Mouse (Mus musculus): ENCODE results near the gene Gtpbp3.
"Not testable (repeated sequence)": the region's sequence is repeated elsewhere in the genome, so short reads cannot be mapped to it uniquely, and the experiment has no call there.

Gtpbp3 gene

GRCm38 (mm10) chr8:71498816-71499690, 11.2 kb downstream of the Gtpbp3 start:
- peak; percentile 49 for DNase-seq

GRCm38 (mm10) chr8:71504349-71504748, 16.4 kb downstream of the Gtpbp3 start:
- DNase-seq, result no peak

GRCm38 (mm10) chr8:71505326-71505725, 17.4 kb downstream of the Gtpbp3 start:
- DNase-seq, result no peak

- DNase-seq, result no peak
Observed at GRCm38 (mm10) chr8:71505979-71506378, 18.1 kb downstream of the Gtpbp3 start.

DNA sequence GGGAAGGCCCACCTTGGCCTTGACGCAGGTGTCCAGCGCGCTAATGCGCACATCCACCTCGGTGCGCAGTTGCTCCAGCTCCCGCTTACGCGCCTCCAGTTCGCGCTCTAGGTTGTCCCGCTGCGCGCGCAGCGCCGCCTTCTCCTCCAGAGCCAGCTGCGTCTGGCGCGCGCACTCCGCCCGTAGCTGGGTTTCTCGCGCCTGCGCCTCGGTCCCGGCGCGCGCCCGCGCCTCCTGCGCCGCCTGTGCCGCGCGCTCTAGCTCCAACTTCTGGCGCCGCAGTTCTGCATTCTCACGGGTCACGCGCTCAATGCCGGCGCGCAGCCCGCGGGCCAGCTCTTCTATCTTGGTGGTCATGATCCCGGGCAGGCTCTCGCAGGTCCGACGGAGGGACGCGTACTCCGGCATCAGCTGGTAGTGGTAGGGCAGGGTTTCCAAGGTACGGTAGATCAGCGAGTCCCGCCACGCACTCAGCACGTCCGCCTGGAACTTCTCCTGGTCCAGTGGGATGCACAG, 19.7 kb downstream of the Gtpbp3 start:
- DNase-seq, result peak; percentile 74

DNA sequence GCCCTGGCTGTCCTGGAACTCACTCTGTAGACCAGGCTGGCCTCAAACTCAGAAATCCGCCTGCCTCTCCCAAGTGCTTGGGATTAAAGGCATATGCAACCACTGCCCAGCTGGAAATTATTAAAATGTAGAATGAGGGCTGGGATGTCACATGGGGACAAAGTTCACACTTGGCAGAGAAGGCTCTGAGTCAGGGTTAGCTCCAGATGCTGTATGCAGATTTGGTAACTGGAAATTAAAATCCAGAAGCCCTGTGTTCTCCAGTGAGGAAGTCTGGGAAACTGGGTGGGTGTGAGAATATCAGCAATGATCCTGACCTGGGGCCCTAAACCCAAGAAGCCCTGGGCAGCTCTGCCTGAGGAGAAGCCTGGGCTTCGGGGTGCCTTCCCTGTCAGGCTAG, 21.4 kb downstream of the Gtpbp3 start:
- no peak for DNase-seq

- peak; percentile 51 for DNase-seq
Observed at GRCm38 (mm10) chr8:71511644-71512043, 23.7 kb downstream of the Gtpbp3 start, which contains the start of gene Plvap. Gene Plvap (minus strand): TSS chr8:71511752.

DNA sequence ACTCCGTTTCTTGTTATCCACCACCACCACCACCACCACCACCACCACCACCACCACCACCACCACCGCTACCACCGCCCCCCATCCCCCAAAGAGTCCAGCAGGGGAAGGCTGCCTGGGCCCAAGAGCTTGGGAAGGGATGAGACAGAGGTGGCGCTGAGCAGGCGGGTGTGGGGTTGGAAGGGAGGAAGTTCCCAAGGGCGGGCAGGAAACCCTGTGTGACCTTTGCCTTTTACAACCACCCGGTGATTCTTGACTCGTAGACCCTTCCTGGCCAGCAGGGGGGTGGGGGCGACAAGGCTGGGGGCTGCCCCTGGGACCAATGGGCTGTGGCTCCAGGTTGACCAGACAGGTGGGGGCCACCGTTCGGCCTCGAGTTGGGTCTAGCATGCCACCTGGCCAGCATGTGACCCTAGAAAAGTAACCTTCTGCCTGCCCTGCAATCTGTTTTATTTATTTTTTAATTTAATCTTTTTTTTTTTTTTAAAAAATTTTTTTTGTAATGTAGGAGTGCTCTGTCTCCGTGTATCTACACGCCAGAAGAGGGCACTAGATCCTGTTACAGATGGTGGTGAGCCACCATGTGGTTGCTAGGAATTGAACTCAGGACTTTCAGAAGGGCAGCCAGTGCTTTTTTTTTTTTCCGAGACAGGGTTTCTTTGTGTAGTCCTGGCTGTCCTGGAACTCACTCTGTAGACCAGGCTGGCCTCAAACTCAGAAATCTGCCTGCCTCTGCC, 25.3 kb downstream of the Gtpbp3 start:
- peak; percentile 47 for DNase-seq

DNA sequence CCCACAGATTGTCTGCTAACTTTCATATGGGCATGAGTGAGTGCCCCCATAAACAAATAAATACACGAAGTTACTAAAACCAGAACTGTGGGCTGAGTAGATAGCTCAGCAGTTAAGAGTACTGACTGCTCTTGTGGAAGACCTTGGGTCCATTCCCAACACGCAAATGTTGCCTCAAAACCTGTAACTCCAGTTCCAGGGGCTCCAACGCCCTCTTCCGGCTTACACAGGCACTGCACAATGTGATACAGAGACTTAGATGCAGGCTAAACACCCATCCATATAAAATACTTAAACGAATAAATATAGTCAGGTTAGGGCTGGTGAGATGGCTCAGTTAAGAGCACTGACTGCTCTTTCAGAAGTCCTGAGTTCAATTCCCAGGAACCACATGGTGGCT, 27.1 kb downstream of the Gtpbp3 start:
- DNase-seq, result no peak

GRCm38 (mm10) chr8:71516786-71517185, 28.9 kb downstream of the Gtpbp3 start:
- no peak for DNase-seq

DNA sequence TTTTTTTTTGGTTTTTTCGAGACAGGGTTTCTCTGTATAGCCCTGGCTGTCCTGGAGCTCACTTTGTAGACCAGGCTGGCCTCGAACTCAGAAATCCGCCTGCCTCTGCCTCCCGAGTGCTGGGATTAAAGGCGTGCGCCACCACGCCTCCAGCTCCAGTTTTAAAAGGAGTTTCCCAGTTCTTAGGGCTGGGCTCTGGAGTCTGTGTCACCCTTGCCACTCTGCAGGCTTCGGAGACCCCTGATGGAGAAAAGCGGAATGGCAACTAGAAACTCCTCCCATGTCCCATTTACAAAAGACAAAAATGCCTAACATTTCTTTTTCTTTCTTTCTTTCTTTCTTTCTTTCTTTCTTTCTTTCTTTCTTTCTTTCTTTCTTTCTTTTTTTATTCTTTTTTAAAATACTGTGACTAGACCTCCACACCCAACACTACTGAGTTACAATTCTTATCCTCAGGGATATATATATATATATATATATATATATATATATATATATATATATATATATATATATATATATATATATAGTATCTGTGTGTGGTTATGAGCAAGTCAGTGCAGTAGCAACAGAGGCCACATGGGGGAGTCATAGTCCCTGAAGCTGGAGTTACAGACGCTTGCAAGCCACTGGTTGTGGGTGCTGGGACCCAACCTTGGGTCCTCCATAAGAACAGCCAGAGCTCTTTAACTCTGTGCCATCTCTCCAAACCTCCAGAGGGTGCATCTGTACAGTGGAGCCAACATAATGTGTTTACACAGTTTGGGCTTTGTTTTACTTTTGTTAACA, 31.3 kb downstream of the Gtpbp3 start:
- DNase-seq, result peak; percentile 71

DNA sequence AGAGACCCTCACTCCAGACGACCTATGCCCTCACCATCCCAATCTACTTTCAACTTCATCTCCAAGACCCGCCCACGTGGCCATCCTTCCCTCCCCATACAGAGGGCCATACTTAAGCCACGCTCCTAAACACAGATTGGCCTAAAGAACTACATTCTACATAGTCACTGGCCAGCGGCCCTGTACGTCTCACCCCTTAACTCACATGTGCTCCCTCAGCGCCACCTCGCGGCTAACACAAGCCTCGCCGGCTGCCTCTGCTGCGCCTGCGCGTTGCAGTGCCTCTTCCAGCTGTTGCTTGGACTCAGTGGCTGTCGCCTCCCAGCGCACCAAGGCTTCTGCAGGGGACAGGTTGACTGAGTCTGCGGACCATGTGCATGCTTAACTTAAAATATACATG, 33.7 kb downstream of the Gtpbp3 start:
- DNase-seq, result peak; percentile 95

DNA sequence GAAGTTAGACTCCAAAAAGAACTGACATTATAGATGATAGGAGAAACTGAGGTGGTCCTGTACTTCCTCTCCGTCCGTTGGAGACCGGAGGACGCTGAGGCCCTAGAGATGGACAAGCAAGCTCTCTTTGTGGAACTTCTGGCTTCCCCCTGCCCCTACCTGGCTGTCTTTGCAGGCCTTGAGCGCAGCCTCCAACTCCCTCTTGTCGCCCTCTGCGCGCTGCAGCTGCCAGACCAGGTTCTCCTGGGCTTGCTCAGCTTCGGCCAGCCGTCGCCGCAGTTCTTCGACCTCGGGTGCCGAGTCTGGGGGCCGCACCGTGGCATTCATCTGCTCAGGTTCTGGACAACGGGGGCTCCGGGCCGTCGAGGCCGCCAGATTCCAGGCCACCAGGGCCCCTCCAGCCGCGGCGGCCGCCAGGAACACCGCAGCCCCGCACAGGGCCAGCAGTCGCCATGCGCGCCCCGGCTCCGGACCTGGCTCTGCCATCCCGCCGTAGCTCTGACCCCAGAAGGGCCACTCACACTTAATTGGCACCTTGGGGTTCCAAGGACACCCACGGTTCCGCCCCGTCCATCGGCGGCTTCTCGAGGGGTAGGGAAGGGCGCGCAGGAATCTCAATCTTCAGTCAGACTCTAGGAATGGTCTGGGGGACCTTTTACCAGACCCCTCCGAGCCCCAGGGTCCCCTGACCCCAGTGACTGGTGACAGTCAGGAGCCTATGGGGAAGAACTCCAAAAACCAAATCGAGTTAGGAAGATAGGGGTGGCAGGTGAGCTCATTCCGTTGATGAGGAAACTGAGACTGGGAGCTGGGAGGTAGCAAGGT, 37.5 kb downstream of the Gtpbp3 start, which contains the start of gene Ccdc194:
Gene Ccdc194 (minus strand): TSS at position 486 of the 825 bp plus-strand sequence.
- no peak for DNase-seq

DNA sequence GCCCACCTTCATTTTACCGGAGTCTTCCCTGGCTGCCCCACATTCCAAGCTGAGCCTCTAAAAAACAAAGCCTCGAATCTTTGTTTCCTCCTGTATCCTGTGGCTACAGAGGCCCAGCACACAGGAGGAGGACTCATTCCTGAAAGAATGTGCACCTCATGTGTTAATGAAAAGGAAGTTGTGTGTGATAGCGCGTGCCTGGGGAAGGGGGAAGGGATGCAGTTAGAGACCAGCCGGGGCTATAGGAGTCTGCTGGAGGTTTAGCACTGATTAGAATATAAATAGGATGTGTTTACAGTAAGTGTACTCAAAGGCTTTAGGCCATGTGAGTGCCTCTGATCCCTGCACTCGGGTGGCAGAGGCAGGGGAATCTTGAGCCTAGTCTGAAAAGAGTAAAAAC, 38.4 kb downstream of the Gtpbp3 start:
- no peak for DNase-seq

DNA sequence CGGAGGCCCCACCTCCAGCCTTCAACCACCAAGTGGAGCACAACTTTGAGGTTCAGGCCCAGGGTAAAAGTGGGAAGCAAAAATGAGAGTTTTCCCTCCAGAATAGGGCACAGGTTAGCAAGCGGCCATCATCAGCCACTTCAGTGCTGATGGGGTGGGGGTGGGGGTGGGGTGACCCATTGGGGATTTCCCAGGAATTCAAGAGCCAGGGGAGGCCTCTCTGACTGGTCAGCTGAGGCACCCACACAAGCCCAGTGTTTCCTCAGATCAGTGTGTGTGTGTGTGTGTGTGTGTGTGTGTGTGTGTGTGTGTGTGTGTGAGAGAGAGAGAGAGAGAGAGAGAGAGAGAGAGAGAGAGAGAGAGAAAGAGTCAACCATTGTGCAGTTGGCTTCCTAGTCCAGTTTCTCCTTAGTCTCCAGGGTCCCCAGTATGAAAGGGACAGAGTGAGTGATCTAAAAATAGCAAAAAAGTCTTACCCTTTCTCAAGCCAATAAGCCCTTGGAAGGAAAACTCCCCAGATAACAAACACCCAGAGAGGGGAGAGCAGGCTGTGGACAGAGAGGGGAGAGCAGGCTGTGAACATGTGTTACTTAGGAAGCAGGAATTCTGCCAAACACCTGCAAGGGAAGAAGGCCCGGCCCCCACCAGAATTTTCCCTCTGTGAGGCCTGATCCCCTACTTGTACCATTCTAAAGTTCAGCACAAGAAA, 39.4 kb downstream of the Gtpbp3 start:
- DNase-seq, result no peak

- DNase-seq, result peak; percentile 42
Observed at GRCm38 (mm10) chr8:71528362-71529073, 40.6 kb downstream of the Gtpbp3 start.

- DNase-seq, result not testable (repeated sequence)
Observed at GRCm38 (mm10) chr8:71530735-71531467, 43.0 kb downstream of the Gtpbp3 start.

GRCm38 (mm10) chr8:71534263-71534810, 46.4 kb downstream of the Gtpbp3 start:
- DNase-seq, result no peak

DNA sequence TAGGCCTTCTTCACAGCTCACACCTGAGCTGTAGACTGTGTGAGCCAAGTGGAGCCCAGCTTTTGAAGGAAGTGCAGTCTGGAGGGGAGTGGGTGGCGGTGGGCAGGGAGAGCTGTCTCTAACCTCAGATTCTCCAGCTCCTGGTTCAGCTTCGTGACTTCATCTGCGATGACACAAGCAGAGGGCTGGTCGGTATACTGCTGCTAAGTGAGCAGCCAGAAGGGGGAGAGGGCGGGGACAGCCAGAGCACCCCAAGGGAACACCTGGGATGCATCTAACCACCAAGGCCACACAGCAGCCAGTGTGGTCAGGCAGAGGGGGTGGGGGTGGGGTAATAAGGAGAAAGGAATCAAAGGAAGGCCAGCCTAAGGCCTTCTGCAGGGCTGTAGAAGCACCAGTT, 47.8 kb downstream of the Gtpbp3 start:
- no peak for DNase-seq

All from kidney, adult 18-20 months (tissue).